Mouse (Mus musculus) frontal cortex, postnatal 14 days (tissue): ENCODE results near the gene Traf3ip1.

Source experiments
- DNase-seq, 2 experiments: peaks; one replicate each; pipeline ENCODE4 v3.0.0; 2022; ENCODE audit warnings: low spot score in 2 of 2

Gene Traf3ip1

GRCm38 (mm10) chr1:91533961-91534723, 39.7 kb downstream of the Traf3ip1 start:
- DNase-seq = no peak

DNA sequence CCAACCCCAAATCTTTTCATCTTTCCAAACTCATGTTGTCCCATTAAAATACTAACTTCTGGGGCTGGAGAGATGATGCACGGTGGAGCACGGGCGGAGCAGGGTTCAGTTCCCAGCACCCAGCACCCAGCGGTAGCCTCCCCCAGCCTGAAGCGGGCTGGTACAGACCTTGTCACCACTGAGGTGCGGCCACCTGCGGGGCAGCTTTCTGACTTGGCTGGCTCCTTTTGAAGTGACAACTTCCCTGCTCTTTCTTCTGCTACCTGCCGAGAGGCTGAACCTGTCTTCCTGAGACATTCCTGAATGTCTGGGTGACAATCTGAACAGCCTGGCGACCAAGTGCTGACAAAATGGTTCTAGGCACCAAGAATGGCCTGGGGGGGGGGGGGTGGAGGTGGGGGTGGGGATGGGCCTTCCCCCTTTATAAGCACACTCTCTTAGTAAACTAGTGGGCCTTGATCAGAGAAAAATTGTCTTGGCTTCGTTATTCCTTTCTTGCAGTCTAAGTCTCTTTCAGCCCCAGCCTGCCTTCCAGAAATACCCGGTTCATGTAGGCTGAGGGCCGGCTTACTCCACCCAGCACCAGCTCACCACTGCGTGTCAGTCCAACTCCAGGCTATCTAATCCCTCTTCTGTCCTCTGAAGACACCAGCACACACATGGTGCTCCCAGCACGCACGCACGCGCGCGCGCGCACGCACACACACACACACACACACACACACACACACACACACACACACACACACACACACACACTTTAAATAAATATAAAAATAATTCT, 43.5 kb downstream of the Traf3ip1 start:
- no peak for DNase-seq

DNA sequence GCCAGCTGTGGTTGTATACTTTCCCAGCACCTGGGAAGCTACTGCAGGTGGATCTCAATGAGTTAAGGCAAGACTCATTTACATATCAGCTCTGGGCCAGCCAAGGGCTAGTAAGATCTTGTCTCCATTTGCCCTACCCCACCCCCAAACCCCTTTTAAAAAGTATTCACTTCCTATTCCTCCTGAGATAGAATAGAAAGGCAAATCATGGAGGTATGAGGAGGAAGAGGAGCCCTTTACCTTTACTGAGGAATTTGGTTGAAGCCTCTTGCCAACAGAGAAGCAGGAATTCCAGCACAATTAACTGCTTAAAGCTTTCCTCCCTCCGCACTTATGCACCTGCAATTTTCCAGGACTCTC, 44.1 kb downstream of the Traf3ip1 start:
- DNase-seq = no peak

DNA sequence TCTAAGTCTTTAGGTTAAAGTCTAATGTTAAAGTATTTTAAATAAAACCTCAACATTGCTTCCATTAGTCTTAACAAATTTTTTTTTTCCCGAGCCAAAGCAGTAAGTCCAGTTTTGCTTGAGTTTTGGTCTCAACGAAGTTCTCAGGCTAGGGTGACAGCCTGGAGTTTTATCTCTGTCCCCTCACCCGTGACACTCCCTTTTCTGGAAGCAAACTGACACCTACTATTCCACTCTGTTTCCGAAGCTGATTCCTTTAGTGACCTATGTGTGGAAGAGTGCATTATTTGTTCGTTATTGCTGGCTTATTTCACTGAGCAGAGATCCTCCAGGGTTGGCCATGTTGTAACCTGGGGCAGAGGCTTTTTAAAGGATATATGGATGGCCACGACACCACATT, 44.8 kb downstream of the Traf3ip1 start:
- no peak for DNase-seq

DNA sequence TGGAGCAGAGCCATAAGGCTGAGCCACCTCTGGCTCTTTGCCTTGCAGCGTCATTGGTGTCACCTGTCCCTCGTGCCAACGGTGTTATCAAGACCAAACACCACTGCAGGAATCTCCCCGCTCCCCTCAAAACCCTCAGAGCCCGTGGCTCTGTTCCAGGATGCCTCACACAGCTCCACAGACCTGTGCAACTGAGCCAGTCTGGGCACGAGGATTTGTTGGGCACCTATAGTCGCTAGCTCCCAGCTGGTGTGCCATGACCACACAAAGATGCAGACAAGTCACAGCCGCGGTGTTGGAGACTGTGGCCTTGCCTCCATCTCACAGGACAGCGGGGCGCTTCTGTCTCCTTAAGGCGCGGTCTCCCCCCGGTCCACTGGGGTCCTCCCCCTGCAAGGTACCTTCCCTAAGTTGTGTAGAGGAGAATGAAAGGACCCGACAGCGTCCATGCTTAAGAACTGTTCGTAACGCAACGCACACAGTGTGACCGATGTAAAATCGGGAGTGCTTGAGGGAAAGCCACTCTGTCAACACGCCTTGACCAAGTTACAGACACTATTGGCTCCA, 45.3 kb downstream of the Traf3ip1 start:
- DNase-seq = peak in 1 of 2 experiments; percentile 12

DNA sequence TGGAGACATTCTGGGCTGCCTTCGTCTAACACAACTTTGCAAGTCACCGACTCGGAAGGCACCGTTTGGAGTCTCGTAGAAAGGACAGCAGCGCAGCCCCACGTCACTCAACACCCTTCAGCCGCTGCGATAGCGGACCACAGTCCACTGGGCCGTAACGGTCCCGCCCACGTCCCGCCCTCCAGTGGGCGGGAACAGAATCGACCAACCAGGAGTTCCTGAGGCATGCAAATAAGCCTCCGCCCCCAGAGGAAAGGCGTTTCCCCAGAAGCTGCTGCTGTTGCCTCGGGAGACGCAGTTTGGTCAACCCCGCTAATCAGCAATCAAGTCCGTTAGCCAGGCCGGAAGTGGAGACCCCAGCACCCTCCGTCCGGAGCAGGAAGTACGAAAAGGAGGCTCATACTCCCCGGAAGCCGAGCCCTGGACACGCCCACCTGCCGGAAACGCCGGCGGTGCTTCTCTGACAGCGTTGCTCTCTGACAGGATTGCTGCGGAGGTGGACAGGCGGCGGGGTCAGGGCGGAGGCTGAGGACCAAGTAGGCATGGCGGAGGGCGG, 45.9 kb downstream of the Traf3ip1 start, which contains the start of gene Asb1:
Asb1 (plus strand) TSS at position 274 of the 556 bp plus-strand sequence.
- peak; percentile 90 for DNase-seq

- no peak for DNase-seq
Measured at GRCm38 (mm10) chr1:91541042-91541592, 46.7 kb downstream of the Traf3ip1 start.

- DNase-seq = no peak
Measured at GRCm38 (mm10) chr1:91543974-91544373, 49.5 kb downstream of the Traf3ip1 start.

GRCm38 (mm10) chr1:91545226-91545625, 50.8 kb downstream of the Traf3ip1 start:
- no peak for DNase-seq

DNA sequence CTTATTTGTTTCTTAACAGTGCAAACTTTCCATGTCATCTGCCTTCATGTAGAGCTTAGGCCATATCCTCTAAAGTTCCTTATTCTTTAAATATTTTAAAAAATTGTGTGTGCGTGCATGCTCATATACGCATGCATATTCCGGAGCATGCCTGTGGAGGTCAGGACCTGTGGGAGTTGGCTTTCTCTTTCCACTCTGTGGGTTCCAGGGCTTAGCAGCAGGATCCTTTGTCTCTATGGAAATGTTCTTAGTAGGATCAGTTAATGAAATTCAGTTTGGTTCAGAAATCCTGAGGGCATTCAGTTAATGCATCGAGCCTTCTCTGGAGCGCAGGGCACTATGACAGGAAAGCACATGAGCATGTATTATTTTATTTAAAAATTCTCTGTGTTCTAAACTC, 53.1 kb downstream of the Traf3ip1 start:
- DNase-seq = no peak

- no peak for DNase-seq
Measured at GRCm38 (mm10) chr1:91549073-91549472, 54.6 kb downstream of the Traf3ip1 start.

DNA sequence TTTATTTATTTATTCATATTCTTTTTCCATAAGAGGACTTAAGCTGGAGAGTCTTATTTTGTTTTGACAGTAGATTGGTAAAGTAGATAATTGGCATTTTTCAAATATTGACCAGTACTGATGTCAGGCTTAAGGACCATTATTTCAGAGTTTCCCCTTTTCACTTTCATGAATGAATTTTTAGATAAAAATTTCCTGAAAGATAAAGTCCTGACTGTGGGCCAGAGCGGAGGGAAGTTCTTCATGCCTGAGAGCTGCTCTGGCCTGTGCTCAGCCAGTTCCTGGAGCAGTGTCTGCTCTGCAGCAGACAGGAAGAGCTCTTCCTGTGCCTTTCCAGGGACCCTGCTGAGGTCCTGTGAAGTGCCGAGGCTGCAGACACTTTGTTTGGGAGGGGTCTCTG, 62.7 kb downstream of the Traf3ip1 start:
- no peak for DNase-seq

DNA sequence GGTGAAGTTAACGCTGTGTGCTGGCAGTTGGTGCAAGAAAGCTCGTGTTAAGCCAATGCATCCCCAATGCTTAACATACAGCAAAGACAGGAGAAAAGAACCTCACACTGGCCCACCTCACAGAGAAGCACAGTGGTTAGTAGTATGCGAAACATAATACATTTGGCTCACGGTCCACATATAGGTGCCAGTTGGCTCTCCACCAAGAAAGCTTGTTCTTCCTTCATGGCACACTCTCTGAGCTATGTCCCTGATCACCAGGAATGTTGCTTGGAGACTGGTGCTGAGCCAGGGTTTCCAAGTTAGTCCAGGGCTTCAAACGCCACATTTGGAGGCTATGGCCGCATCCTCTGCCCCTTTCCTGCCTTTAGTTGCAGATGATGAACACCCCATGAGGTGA, 66.8 kb downstream of the Traf3ip1 start:
- DNase-seq = no peak

GRCm38 (mm10) chr1:91562977-91563590, 68.6 kb downstream of the Traf3ip1 start:
- no peak for DNase-seq

GRCm38 (mm10) chr1:91564004-91564403, 69.6 kb downstream of the Traf3ip1 start:
- no peak for DNase-seq

DNA sequence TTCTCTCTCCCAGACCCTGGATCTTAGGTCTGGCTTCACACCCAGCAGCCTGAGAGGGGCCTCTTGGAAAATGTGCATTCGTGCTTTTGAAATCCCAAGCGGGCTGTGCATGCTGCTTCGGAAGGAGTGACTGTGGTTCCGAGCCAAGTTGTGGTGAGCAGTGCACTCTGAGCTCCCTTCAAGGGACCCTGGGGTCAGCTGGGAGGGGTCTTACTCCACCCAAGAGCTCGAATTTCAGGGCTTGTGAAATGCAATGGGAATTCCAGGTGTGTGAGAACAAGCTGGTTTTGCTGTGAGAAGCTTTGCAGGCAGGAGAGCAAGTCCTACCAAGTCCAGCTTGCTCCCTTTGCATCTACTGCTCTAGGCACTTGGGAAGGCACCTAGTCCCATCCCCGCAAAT, 70.2 kb downstream of the Traf3ip1 start:
- DNase-seq = no peak

- no peak for DNase-seq
Measured at GRCm38 (mm10) chr1:91567269-91567668, 72.8 kb downstream of the Traf3ip1 start.

- no peak for DNase-seq
Measured at GRCm38 (mm10) chr1:91572458-91572857, 78.0 kb downstream of the Traf3ip1 start.

DNA sequence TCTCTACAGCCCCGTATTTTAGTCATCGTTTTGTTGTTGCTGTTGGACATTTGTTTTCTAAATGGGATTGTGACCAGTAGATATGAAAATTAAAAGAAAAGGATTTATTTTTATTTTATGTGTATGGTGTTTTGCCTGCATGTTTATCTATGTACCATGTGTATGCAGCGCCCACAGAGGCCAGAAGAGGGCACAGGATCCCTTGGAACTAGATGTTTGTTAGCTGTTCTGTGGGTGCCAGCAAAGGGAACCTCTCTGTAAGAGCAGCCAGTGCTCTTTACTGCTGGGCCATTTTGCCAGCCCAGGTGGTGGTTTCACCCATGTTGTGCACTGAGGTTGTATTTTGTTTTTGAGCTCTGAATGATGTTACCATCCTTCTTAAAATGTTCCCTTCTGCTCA, 79.8 kb downstream of the Traf3ip1 start:
- peak; percentile 28 to 58 for DNase-seq

DNA sequence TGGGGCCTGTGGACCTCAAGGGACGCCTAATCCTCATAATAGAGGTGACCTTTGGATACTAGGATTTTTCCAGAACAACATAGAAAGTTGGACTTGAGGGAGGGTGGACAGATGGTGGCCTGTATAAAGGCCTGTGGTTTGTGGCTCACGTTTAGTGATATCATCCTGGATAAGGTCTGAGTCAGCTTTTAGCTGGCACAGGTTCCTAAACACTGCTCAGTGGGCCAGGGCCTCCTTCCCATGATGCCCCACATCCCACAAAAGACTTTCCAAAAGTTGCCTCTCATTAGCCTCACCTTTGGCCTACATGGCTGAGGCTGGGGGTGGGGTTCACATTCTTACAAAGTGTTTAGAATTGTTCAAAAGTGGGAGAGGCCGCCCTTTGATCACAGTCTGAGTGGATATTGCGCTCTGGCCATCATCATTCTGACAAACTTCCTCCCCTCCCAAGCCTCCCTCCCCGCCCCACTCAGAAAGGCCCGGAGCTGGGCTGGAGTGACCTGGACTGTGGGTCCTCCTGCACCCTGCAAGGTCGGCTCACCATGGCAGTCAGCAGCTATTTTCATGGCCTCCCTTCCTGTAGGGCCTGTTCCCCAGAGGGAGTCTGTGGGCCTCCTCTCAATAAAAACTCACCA, 83.6 kb downstream of the Traf3ip1 start:
- no peak for DNase-seq
